Mouse (Mus musculus) gastrocnemius, postnatal 25 days (tissue): Measurements from ENCODE around the gene Baz1a. TPM values are rescaled to one million over a fixed set of nuclear protein-coding genes. Genes with fewer than 3 reads are reported as not detected.
A peak's percentile ranks its signal among the peaks of the same experiment; 100 is the strongest.
"Not testable (repeated sequence)": the region's sequence is repeated elsewhere in the genome, so short reads cannot be mapped to it uniquely, and the experiment has no call there.

Experiments used
- DNase-seq: peaks from one replicate; pipeline ENCODE4 v3.0.0; 2022
- total RNA-seq, 2 experiments: library from RNA; stranded (reverse); gene quantifications; 1 replicate in 1 of 2; 2 replicates in 1 of 2; pipeline ENCODE4 v1.2.3; 2021

Gene Baz1a
- total RNA-seq, 2 experiments from 2014 or later: 4.6 to 5.5 TPM

- no peak for DNase-seq
Measured at GRCm38 (mm10) chr12:54980939-54981338, 33.2 kb downstream of the Baz1a start.

- DNase-seq: no peak
Measured at GRCm38 (mm10) chr12:54980532-54980931, 33.6 kb downstream of the Baz1a start.

- no peak for DNase-seq
Measured at GRCm38 (mm10) chr12:54969033-54969432, 45.1 kb downstream of the Baz1a start.

GRCm38 (mm10) chr12:54965532-54966160 lies 48.5 kb downstream of the Baz1a start:
- no peak for DNase-seq

- no peak for DNase-seq
Measured at GRCm38 (mm10) chr12:54959569-54959968, 54.6 kb downstream of the Baz1a start.

GRCm38 (mm10) chr12:54956974-54957373 lies 57.2 kb downstream of the Baz1a start:
- DNase-seq: no peak

- no peak for DNase-seq
Measured at GRCm38 (mm10) chr12:54956457-54956856, 57.7 kb downstream of the Baz1a start.

- DNase-seq: no peak
Measured at GRCm38 (mm10) chr12:54946116-54946515, 68.0 kb downstream of the Baz1a start.

GRCm38 (mm10) chr12:54942586-54943157 lies 71.5 kb downstream of the Baz1a start:
- DNase-seq: not testable (repeated sequence)

- not testable (repeated sequence) for DNase-seq
Measured at GRCm38 (mm10) chr12:54937581-54938343, 76.4 kb downstream of the Baz1a start.

GRCm38 (mm10) chr12:54910387-54910786 lies 103.8 kb downstream of the Baz1a start:
- DNase-seq: no peak

GRCm38 (mm10) chr12:54892559-54892958 lies 121.6 kb downstream of the Baz1a start:
- not testable (repeated sequence) for DNase-seq

GRCm38 (mm10) chr12:54890426-54890825 lies 123.7 kb downstream of the Baz1a start:
- DNase-seq: no peak

- DNase-seq: no peak
Measured at GRCm38 (mm10) chr12:54887580-54888127, 126.5 kb downstream of the Baz1a start.

GRCm38 (mm10) chr12:54879630-54880029 lies 134.5 kb downstream of the Baz1a start:
- peak; percentile 18 for DNase-seq

GRCm38 (mm10) chr12:54879211-54879610 lies 134.9 kb downstream of the Baz1a start:
- no peak for DNase-seq

GRCm38 (mm10) chr12:54877875-54878274 lies 136.3 kb downstream of the Baz1a start:
- DNase-seq: no peak

- no peak for DNase-seq
Measured at GRCm38 (mm10) chr12:54876879-54877278, 137.3 kb downstream of the Baz1a start.

GRCm38 (mm10) chr12:54874711-54875110 lies 139.4 kb downstream of the Baz1a start:
- DNase-seq: peak; percentile 53

- peak; percentile 86 for DNase-seq
Measured at GRCm38 (mm10) chr12:54862606-54863535, 151.3 kb downstream of the Baz1a start, which contains the start of gene Cfl2. Gene Cfl2 (minus strand): TSS chr12:54862877.

GRCm38 (mm10) chr12:54861991-54862605 lies 152.1 kb downstream of the Baz1a start:
- DNase-seq: no peak
